Mouse (Mus musculus) intestine, postnatal 0 days (tissue): ENCODE results near the gene Ank2. TPM values are rescaled to one million over a fixed set of nuclear protein-coding genes. Genes with fewer than 3 reads are reported as not detected.

Experiments used
- ATAC-seq: fragments of 200-750 bp; cut with Nextera tagmentation; 2 replicates; pipeline ENCODE4 v1.8.0; 2017; ENCODE audit warnings: mild to moderate bottlenecking, moderate TSS enrichment, moderate library complexity
- H3K27ac ChIP-seq: fragments of 300-500 bp; sonication (generic); 2 replicates; pipeline ENCODE4 v1.5.1; 2014; ENCODE audit warnings: mild to moderate bottlenecking, low read depth, low read length, moderate library complexity
- H3K27me3 ChIP-seq: fragments of 300-500 bp; sonication (generic); replicated peaks from 2 replicates; pipeline ENCODE4 v1.6.1; 2014; ENCODE audit warnings: low read length, mixed read lengths; ENCODE audit not compliant: control insufficient read depth, insufficient read depth
- H3K36me3 ChIP-seq: fragments of 300-500 bp; sonication (generic); 2 replicates; pipeline ENCODE4 v1.6.1; 2014; ENCODE audit warnings: mild to moderate bottlenecking, moderate library complexity; ENCODE audit not compliant: control insufficient read depth, insufficient read depth
- H3K4me1 ChIP-seq: fragments of 300-500 bp; sonication (generic); replicated peaks from 2 replicates; pipeline ENCODE4 v1.6.1; 2014; ENCODE audit warnings: antibody characterized with exemption, low read length, mixed read lengths; ENCODE audit not compliant: control insufficient read depth, insufficient read depth
- H3K4me2 ChIP-seq: fragments of 300-500 bp; sonication (generic); replicated peaks from 2 replicates; pipeline ENCODE4 v1.6.1; 2014; ENCODE audit warnings: low read depth, mild to moderate bottlenecking, moderate library complexity
- H3K4me3 ChIP-seq: fragments of 300-500 bp; sonication (generic); 2 replicates; pipeline ENCODE4 v1.5.1; 2014; ENCODE audit warnings: low read depth, low read length
- H3K9ac ChIP-seq: fragments of 300-500 bp; sonication (generic); 2 replicates; pipeline ENCODE4 v1.6.1; 2014; ENCODE audit warnings: mild to moderate bottlenecking, low read depth, low read length
- H3K9me3 ChIP-seq: fragments of 300-500 bp; sonication (generic); 2 replicates; pipeline ENCODE4 v1.6.1; 2016; ENCODE audit warnings: mixed run types; ENCODE audit not compliant: control insufficient read depth
- CTCF ChIP-seq: sonication (generic); IDR thresholded peaks from 2 replicates; pipeline ENCODE4 v1.5.1; 2016; ENCODE audit warnings: low read depth, mild to moderate bottlenecking, control low read depth, antibody characterized with exemption, moderate library complexity
- WGBS: fragments of 180-500 bp; shearing (Covaris S2); extraction: QIAGEN DNeasy Blood & Tissue Kit; methylation state at CpG from one replicate; pipeline ENCODE4 v1.1.7; 2014; 5-methylcytosine and 5-hydroxymethylcytosine counted together
- polyA plus RNA-seq: library from polyadenylated mRNA; unstranded; fragments of >200 nt; fragmentation: Nextera tagmentation; extraction: Ambion mirVana; gene quantifications from 2 replicates; pipeline ENCODE4 v1.2.1, GENCODE M21; 2015

Gene Ank2
- polyA plus RNA-seq, 1 experiment from 2014 or later, result 9.0 TPM

- Histone ChIP-seq H3K27ac (no peak overlapping the region), H3K9ac (no peak overlapping the region), H3K9me3 (no peaks in the 10 kb centered on the region), H3K4me1 (no peaks in the 10 kb centered on the region), H3K4me2 (no peak overlapping the region), H3K4me3 (no peak overlapping the region), H3K27me3 (no peaks in the 10 kb centered on the region), H3K36me3 (no peaks in the 10 kb centered on the region)
- 94% methylated on average over 9 of the region's 9 CpGs for WGBS
- no peak for ATAC-seq
- TF ChIP-seq CTCF, result no peak
Observed at GRCm38 (mm10) chr3:127397774-127398173, 101.4 kb downstream of the Ank2 start.

DNA sequence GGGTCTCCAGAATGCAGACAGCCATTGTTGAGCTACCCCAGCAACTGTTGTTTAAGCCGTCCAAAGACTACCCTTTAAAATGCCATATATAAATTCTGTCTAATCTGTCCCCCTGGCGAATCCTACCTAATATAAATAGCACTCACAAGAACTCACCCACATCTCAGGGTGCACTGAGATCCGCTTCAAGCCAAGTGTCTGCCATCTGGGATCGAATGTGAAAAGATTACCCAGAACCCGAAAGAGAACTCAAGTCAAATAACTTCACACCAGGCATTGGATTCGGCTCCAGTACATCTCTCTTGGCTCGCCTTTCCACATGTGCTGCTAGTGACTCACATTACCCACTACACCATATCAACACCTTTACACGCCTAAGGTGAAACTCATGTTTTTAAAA is 103.9 kb downstream of the Ank2 start:
- Histone ChIP-seq H3K9me3 (no peaks in the 10 kb centered on the region), H3K4me3 (no peak overlapping the region), H3K36me3 (no peaks in the 10 kb centered on the region), H3K9ac (no peak overlapping the region), H3K4me2 (no peak overlapping the region), H3K4me1 (no peaks in the 10 kb centered on the region), H3K27ac (no peak overlapping the region), H3K27me3 (no peaks in the 10 kb centered on the region)
- 88% methylated on average over 8 of the region's 8 CpGs for WGBS
- TF ChIP-seq CTCF, result no peak
- ATAC-seq, result no peak

DNA sequence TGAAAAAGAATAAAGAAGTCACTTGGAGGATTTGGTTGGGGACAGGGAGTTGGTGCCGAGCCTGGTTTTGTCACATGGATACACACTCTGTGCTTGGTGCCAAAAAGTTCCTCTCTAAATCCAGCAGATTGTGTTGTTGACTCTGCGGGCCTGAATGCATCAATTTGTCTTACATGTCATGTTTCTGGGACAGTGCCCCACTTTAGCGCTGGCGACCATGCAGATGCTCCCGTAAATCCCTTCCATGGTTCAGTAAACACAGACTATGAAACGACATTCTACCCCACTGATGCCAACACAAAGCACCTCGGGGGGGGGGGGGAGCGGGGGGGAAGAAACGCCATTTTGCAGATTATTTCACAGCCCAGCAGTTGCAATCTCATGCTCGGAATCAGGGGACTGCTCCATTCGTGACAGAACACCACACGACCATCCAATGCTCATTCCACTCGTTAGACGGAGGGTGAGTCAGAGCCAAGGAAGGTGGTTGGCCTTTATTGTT is 112.1 kb downstream of the Ank2 start:
- TF ChIP-seq CTCF, result no peak
- H3K27me3 ChIP-seq, result no peaks in the 10 kb centered on the region
- 80% methylated on average over 14 of the region's 14 CpGs for WGBS
- no peaks in the 10 kb centered on the region for H3K4me1 ChIP-seq
- no peaks in the 10 kb centered on the region for H3K9me3 ChIP-seq
- no peak overlapping the region for H3K4me3 ChIP-seq
- H3K27ac ChIP-seq, result no peak overlapping the region
- ATAC-seq, result no peak
- no peak overlapping the region for H3K4me2 ChIP-seq
- no peak overlapping the region for H3K9ac ChIP-seq
- H3K36me3 ChIP-seq, result no peaks in the 10 kb centered on the region

- no peak overlapping the region for H3K9ac ChIP-seq
- TF ChIP-seq CTCF, result no peak
- no peaks in the 10 kb centered on the region for H3K4me1 ChIP-seq
- no peaks in the 10 kb centered on the region for H3K9me3 ChIP-seq
- no peaks in the 10 kb centered on the region for H3K36me3 ChIP-seq
- WGBS, result 93% methylated on average over 3 of the region's 3 CpGs
- no peak for ATAC-seq
- H3K4me3 ChIP-seq, result no peak overlapping the region
- H3K27me3 ChIP-seq, result no peaks in the 10 kb centered on the region
- H3K4me2 ChIP-seq, result no peak overlapping the region
- no peak overlapping the region for H3K27ac ChIP-seq
Observed at GRCm38 (mm10) chr3:127383231-127383630, 115.9 kb downstream of the Ank2 start.

DNA sequence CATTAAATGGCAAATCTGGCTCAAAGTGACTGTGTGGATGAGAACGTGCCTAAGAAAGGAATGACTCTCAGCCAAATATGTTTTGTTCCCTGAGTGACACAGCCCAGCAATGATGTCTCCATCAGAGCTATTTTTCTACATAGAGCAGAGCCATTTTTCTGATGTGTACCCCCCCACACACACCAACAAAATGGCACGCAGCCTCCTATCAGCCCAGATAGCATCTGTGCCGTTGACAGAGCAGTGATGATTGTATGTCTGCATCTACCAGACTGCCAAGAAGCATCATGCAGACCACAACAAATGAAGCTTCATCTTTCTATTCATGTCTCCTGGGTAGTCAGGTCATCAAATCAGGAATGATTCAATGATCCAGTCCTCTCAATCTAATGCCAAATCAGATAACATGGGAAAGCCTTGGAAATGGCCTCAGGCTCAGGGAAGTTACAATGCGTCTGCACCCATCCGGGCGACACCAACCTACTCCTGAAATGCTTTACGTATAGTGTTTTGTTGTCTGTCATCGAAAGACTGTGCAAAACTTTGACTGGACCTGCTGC is 122.2 kb downstream of the Ank2 start:
- no peak overlapping the region for H3K4me3 ChIP-seq
- H3K9ac ChIP-seq, result no peak overlapping the region
- 90% methylated on average over 8 of the region's 8 CpGs for WGBS
- no peaks in the 10 kb centered on the region for H3K36me3 ChIP-seq
- no peak for ATAC-seq
- no peak overlapping the region for H3K27ac ChIP-seq
- H3K9me3 ChIP-seq, result no peaks in the 10 kb centered on the region
- TF ChIP-seq CTCF, result no peak
- H3K27me3 ChIP-seq, result no peaks in the 10 kb centered on the region
- H3K4me1 ChIP-seq, result no peaks in the 10 kb centered on the region
- H3K4me2 ChIP-seq, result no peak overlapping the region

GRCm38 (mm10) chr3:127375956-127376660 is 123.0 kb downstream of the Ank2 start:
- TF ChIP-seq CTCF, result no peak
- no peak overlapping the region for H3K9ac ChIP-seq
- no peaks in the 10 kb centered on the region for H3K4me1 ChIP-seq
- no peak overlapping the region for H3K4me2 ChIP-seq
- H3K27ac ChIP-seq, result no peak overlapping the region
- WGBS, result 76% methylated on average over 11 of the region's 11 CpGs
- H3K4me3 ChIP-seq, result no peak overlapping the region
- H3K27me3 ChIP-seq, result no peaks in the 10 kb centered on the region
- ATAC-seq, result no peak
- no peaks in the 10 kb centered on the region for H3K36me3 ChIP-seq
- H3K9me3 ChIP-seq, result no peaks in the 10 kb centered on the region
